Mouse (Mus musculus): ENCODE data around the gene Cd79a.

- TF ChIP-seq POLR2A (IDR thresholded peaks at IDR 0.05; ENCODE audit: extremely low read depth, insufficient read depth, low read length) (no peak), CTCF (IDR thresholded peaks at IDR 0.05; ENCODE audit: extremely low read depth, insufficient read depth, low read length) (no peak)
Measured at GRCm38 (mm10) chr7:24869080-24869479, 28.1 kb upstream of the Cd79a start.
